Mouse (Mus musculus): Measurements from ENCODE around the gene Batf2.

GRCm38 (mm10) chr19:6166750-6167149 is 26.0 kb downstream of the Batf2 start:
- TF ChIP-seq CTCF (IDR thresholded peaks at IDR 0.05; ENCODE audit: low read depth), result peak; percentile 18; the same call in 1 of the 2 replicates
- no peak for TF ChIP-seq EP300 (IDR thresholded peaks at IDR 0.05; ENCODE audit: low read depth)

All from liver, postnatal 0 days (tissue).